Comparison of ENCODE assay signal across 15 mouse cellular contexts in genomic region chr6:94714815-94715644, GRCm38 (mm10). TPM values are rescaled to one million over a fixed set of nuclear protein-coding genes. Genes with fewer than 3 reads are reported as not detected.
DNase-seq lines count a peak whose midpoint lies in the region; ATAC-seq and TF ChIP-seq lines count a peak whose summit lies in the region.
"Had no signal": no experiment of that assay in that cellular context is flagged by ENCODE, and none has a peak within 500 bp of the region (broad histone marks: within the 10 kb centered on the region; RNA-seq: fewer than 3 reads in every experiment).

No protein-coding gene starts in this region.

- no peak overlapping the region for H3K9ac ChIP-seq in kidney, postnatal 0 days (ENCODE audit: low read depth, low read length)
- no peak overlapping the region for H3K9ac ChIP-seq in forebrain, embryonic 13.5 days
- no peak overlapping the region for H3K9ac ChIP-seq in limb, embryonic 12.5 days (replicated peaks)
- H3K9ac ChIP-seq: hindbrain, embryonic 14.5 days had no signal

- H3K36me3 ChIP-seq in kidney, postnatal 0 days (ENCODE audit: insufficient read depth, low read length), result no peaks in the 10 kb centered on the region
- H3K36me3 ChIP-seq in forebrain, embryonic 13.5 days (ENCODE audit: poor library complexity, severe bottlenecking), result no peaks in the 10 kb centered on the region
- H3K36me3 ChIP-seq in limb, embryonic 12.5 days, result no peaks in the 10 kb centered on the region
- H3K36me3 ChIP-seq in heart, embryonic 10.5 days, result no peaks in the 10 kb centered on the region

- no peak for ATAC-seq in kidney, postnatal 0 days (replicated peaks; ENCODE audit: low FRiP score, low read depth)
- peak; percentile 60; the same call in 1 of the 2 replicates for ATAC-seq in forebrain, embryonic 13.5 days
- no peak for ATAC-seq in limb, embryonic 12.5 days (ENCODE audit: insufficient number of reproducible peaks, insufficient read depth, low FRiP score, low TSS enrichment, low read depth)
- ATAC-seq: intestine, embryonic 16.5 days had no signal

- no peak overlapping the region for H3K27ac ChIP-seq in kidney, postnatal 0 days
- peak overlapping the region; percentile 53 for H3K27ac ChIP-seq in forebrain, embryonic 13.5 days
- H3K27ac ChIP-seq in limb, embryonic 12.5 days, result peak overlapping the region; percentile 75
- no peak overlapping the region for H3K27ac ChIP-seq in heart, embryonic 10.5 days
- H3K27ac ChIP-seq: hindbrain, embryonic 14.5 days had no signal

- no peaks in the 10 kb centered on the region for H3K27me3 ChIP-seq in kidney, postnatal 0 days (ENCODE audit: insufficient read depth, low read length)
- H3K27me3 ChIP-seq in forebrain, embryonic 13.5 days, result no peaks in the 10 kb centered on the region
- H3K27me3 ChIP-seq in limb, embryonic 12.5 days, result 0 out of 2 replicates have a peak, but pooled peaks cover 3% of the 10 kb centered on the region
- H3K27me3 ChIP-seq in heart, embryonic 10.5 days (ENCODE audit: insufficient read depth, poor library complexity, severe bottlenecking), result no peaks in the 10 kb centered on the region

- H3K9me3 ChIP-seq in kidney, postnatal 0 days (replicated peaks; ENCODE audit: low read length), result no peaks in the 10 kb centered on the region
- H3K9me3 ChIP-seq in forebrain, embryonic 13.5 days (replicated peaks), result no peaks in the 10 kb centered on the region
- H3K9me3 ChIP-seq in limb, embryonic 12.5 days, result no peaks in the 10 kb centered on the region
- no peaks in the 10 kb centered on the region for H3K9me3 ChIP-seq in heart, embryonic 10.5 days

- no peak overlapping the region for H3K4me3 ChIP-seq in kidney, postnatal 0 days (replicated peaks; ENCODE audit: low read depth, low read length)
- H3K4me3 ChIP-seq in forebrain, embryonic 13.5 days, result no peak overlapping the region
- H3K4me3 ChIP-seq in limb, embryonic 12.5 days (replicated peaks), result no peak overlapping the region
- no peak overlapping the region for H3K4me3 ChIP-seq in heart, embryonic 10.5 days

- no peak for TF ChIP-seq CTCF in kidney, postnatal 0 days (IDR thresholded peaks at IDR 0.05; ENCODE audit: low read depth)
- TF ChIP-seq CTCF in brain, embryonic 14.5 days (IDR thresholded peaks at IDR 0.05; ENCODE audit: borderline replicate concordance, extremely low read depth, insufficient read depth, insufficient read length), result no peak

- no peak for TF ChIP-seq POLR2A in brain, embryonic 14.5 days (IDR thresholded peaks at IDR 0.05; ENCODE audit: borderline replicate concordance, extremely low read depth, insufficient read depth, insufficient read length, poor library complexity, severe bottlenecking)

- 22% methylated on average over 13 of the region's 13 CpGs for WGBS in kidney, postnatal 0 days
- 23% methylated on average over 13 of the region's 13 CpGs for WGBS in forebrain, embryonic 13.5 days
- WGBS in limb, embryonic 12.5 days, result 13% methylated on average over 13 of the region's 13 CpGs
- WGBS in heart, embryonic 10.5 days, result 73% methylated on average over 13 of the region's 13 CpGs

- H3K4me2 ChIP-seq in kidney, postnatal 0 days (ENCODE audit: low read length), result no peak overlapping the region
- H3K4me2 ChIP-seq in forebrain, embryonic 13.5 days, result peak overlapping the region; percentile 19; the same call in 1 of the 2 replicates
- peak overlapping the region; percentile 35 for H3K4me2 ChIP-seq in limb, embryonic 12.5 days
- H3K4me2 ChIP-seq: hindbrain, embryonic 14.5 days had no signal

- H3K4me1 ChIP-seq in kidney, postnatal 0 days (replicated peaks; ENCODE audit: insufficient read depth, low read length), result 0 out of 2 replicates have a peak, but pooled peaks cover 3% of the 10 kb centered on the region
- H3K4me1 ChIP-seq in forebrain, embryonic 13.5 days, result peaks cover 24% of the 10 kb centered on the region
- peaks cover 35% of the 10 kb centered on the region for H3K4me1 ChIP-seq in limb, embryonic 12.5 days (replicated peaks)
- no peaks in the 10 kb centered on the region for H3K4me1 ChIP-seq in heart, embryonic 10.5 days

- DNase-seq in kidney, postnatal 0 days (ENCODE audit: low spot score), result peak; percentile 47
- DNase-seq in kidney, adult 11 months, result no peak
- DNase-seq in brain, embryonic 14.5 days (ENCODE audit: low read depth), result peak; percentile 83
- DNase-seq in heart, embryonic 10.5 days (ENCODE audit: low spot score), result no peak
- DNase-seq in layer of hippocampus, postnatal 10 days (ENCODE audit: low spot score in 2 of 2), result no peak
- DNase-seq: adrenal gland, postnatal 36 days; cerebellum, adult 8-10 months; gastrocnemius, postnatal 14 days; heart, postnatal 14 days; kidney, postnatal 4 days; thymus, adult 18-20 months had no signal

RNA-seq across cellular contexts. Expression of gene Lrig1, which starts 15.1 kb away (rescaled TPM):
- 6.1 and 8.3 TPM in 2 replicates for polyA plus RNA-seq in kidney, postnatal 0 days (2015; fragmentation: Nextera tagmentation; extraction: Ambion mirVana)
- 27.4 and 39.1 TPM in 2 replicates for polyA plus RNA-seq in brain, embryonic 14.5 days (2012; rRNA removed)
- polyA plus RNA-seq in forebrain, embryonic 13.5 days (2015; fragmentation: Nextera tagmentation; extraction: Ambion mirVana), result 6.4 and 7.6 TPM in 2 replicates
- polyA plus RNA-seq in limb, embryonic 12.5 days (2016; fragmentation: Nextera tagmentation; extraction: Ambion mirVana), result 20.5 and 25.0 TPM in 2 replicates
- polyA plus RNA-seq in heart, embryonic 10.5 days (2016; fragmentation: Nextera tagmentation; extraction: Ambion mirVana), result 9.7 and 11.8 TPM in 2 replicates
- 10 to 100 TPM; 36.2 to 36.5 TPM for total RNA-seq in layer of hippocampus, postnatal 10 days (2021)

Comparison
In these comparisons a context has a peak if more than half of its experiments do, and no peak if none do; other contexts are left out.
1. DNase-seq: peak in kidney, postnatal 0 days (single experiment) and brain, embryonic 14.5 days (single experiment); none in kidney, adult 11 months (single experiment), heart, embryonic 10.5 days (single experiment) and layer of hippocampus, postnatal 10 days (0 of 2).
2. H3K27ac ChIP-seq: peak in forebrain, embryonic 13.5 days (single experiment) and limb, embryonic 12.5 days (single experiment); none in kidney, postnatal 0 days (single experiment) and heart, embryonic 10.5 days (single experiment).